Mouse (Mus musculus) ovary, postnatal 10 days (tissue): ENCODE measurements at regions not wholly inside any gene's neighbourhood (a gene's known extent, or its start where the extent isn't known, plus 50 kb on each side); places are given as distances from the start of the nearest gene placed in this dataset.

Experiments
- DNase-seq: peaks from one replicate; pipeline ENCODE4 v3.0.0; 2022; ENCODE audit warnings: low spot score

DNA sequence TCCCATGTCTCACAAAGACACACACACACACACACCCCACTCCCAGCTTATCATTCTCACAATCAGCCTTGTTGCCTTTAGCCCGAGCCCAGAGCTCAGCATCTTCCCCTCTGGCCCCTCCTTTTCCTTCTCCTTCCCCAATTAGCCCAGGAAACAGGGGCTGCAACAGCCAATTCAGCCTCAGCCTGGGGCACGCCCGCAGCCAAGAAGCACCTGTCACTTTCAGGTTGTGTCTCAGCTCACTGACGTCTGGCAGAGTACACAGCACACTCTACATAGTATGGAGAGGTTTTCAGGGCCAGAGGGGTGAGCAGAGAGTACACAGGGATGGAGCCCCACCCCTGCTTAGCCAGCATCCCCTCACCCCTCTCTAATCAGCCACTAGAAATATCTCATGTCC, 106.4 kb downstream of the Plxna1 start:
- DNase-seq: no peak

DNA sequence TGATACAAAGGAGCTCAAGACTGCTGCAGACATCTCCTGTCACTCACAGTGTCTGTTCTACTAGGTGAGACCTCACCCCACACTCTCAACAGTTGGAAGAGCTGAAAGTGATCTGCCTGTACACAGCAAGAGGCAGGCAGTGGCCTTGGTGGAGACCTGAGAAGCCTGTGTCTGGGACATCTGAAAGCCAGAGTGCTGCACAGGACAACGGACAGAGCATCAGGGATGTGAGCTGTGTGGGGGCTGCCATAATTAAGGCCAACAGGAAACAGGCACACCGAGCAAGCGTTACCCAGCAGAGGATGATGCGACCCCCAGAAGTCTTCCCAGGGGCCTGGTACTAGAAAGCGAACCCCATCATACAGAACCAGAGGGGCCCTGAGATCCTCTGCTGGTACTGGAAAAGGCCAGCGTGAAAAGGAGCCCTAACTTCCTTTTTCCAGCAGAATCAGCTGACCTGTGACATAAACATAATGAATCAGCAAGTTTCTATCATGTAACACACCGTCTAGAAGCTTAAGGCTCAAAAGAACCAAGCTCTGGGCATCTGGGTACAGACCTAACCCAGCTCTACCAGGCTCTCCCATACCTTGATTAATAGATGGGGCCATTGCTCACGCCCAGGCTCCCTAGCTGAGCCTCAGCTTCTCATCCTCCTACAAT, 105.7 kb downstream of the Plxna1 start:
- DNase-seq: no peak

GRCm38 (mm10) chr6:89257416-89257815, 105.0 kb downstream of the Plxna1 start:
- no peak for DNase-seq

GRCm38 (mm10) chr6:89258140-89258539, 104.3 kb downstream of the Plxna1 start:
- no peak for DNase-seq

DNA sequence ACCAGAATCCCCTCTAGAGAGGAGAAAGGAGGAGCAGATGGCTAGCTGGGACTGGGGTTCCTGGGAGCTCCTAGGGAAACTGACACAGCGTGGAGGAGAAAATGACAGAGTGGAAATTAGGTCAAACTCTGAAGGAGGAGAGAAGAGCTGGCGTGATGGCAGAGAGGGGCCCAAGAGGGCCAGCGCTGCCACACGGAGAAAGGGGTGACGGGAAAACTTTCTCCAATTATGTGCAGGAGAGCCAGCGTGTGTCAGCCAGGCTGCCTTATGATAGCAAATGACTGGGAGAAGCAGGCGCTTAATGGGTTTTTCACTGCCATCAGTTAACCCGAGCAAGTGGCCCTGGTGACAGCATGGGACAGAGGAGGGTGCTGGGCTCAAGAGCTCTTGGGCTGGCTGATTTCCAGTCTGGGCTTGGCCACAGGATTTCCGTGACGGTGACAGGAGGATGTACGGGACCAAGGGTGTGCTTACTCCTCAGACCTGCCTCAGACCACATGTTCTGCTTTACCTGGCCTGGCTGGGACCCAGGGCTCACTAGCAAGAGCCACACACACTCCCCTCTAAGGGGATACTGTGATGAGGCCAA, 102.9 kb downstream of the Plxna1 start:
- DNase-seq: no peak

- DNase-seq: no peak
Observed at GRCm38 (mm10) chr6:89262958-89263357, 99.5 kb downstream of the Plxna1 start.

DNA sequence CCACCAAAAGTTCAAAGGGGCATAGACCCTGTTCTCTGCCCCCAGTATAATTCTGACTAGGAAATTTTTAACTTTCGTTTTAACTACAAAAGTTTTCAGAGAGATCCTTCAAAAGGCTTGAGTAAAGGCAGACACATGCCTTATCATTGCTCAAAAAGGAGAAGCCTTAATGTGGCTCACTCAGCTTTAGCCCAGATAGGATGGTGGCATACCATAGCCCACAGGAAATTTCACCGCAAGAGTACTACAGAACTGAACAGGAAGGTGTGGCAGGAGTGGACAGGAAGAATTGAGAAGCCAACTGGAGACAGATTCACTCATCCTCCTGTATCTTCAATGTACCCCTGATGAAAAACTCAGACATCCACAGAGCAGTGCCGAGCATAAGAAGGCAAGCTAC, 97.1 kb downstream of the Plxna1 start:
- DNase-seq: no peak
